Mouse (Mus musculus) cerebellum, adult 2 months (tissue): Measurements from ENCODE around the gene Ift172. TPM values are rescaled to one million over a fixed set of nuclear protein-coding genes. Genes with fewer than 3 reads are reported as not detected.

Source experiments
- DNase-seq, 2 experiments: peaks; one replicate each; pipeline ENCODE4 v3.0.0; 2021
- H3K27ac ChIP-seq: fragments of 200-500 bp; 2 replicates; pipeline ENCODE4 v1.5.1; 2012; ENCODE audit warnings: low read length, control low read depth, inconsistent platforms; ENCODE audit not compliant: insufficient read depth
- H3K27me3 ChIP-seq: fragments of 200-500 bp; 2 replicates; pipeline ENCODE4 v1.6.1; 2012; ENCODE audit warnings: inconsistent platforms, mild to moderate bottlenecking, low read length, moderate library complexity; ENCODE audit not compliant: control insufficient read depth, insufficient read depth
- H3K4me1 ChIP-seq: fragments of 200-500 bp; 2 replicates; pipeline ENCODE4 v1.6.1; 2011; ENCODE audit warnings: low read length; ENCODE audit not compliant: control insufficient read depth, insufficient read depth
- H3K4me3 ChIP-seq: fragments of 200-500 bp; replicated peaks from 2 replicates; pipeline ENCODE3; 2011; ENCODE audit warnings: mild to moderate bottlenecking, low read depth, low read length, control low read depth; ENCODE audit not compliant: insufficient read depth
- CTCF ChIP-seq: fragments of 200-500 bp; IDR thresholded peaks from 2 replicates; pipeline ENCODE4 v1.5.1; 2011; ENCODE audit warnings: low read depth, mild to moderate bottlenecking, control low read depth, low read length, moderate library complexity, borderline replicate concordance; ENCODE audit not compliant: insufficient read depth
- POLR2A ChIP-seq: fragments of 200-500 bp; IDR thresholded peaks from 2 replicates; pipeline ENCODE4 v1.6.1; 2011; ENCODE audit warnings: low read length, control low read depth, borderline replicate concordance; ENCODE audit not compliant: insufficient read depth
- WGBS: fragments of 180-500 bp; shearing (Covaris S2); methylation state at CpG from one replicate; pipeline ENCODE4 v1.1.7; 2018; 5-methylcytosine and 5-hydroxymethylcytosine counted together
- polyA plus RNA-seq: library from polyadenylated mRNA; depleted of rRNA; stranded (reverse); fragments of >200 nt; gene quantifications from 2 replicates; pipeline ENCODE4 v1.2.3, GENCODE M21; 2012

Ift172 gene
- polyA plus RNA-seq, 1 experiment: 69.3 TPM

GRCm38 (mm10) chr5:31298486-31298885, 7.6 kb upstream of the Ift172 start:
- no peak overlapping the region for H3K27ac ChIP-seq
- peaks cover 5% of the 10 kb centered on the region; the same call in 1 of the 2 replicates for H3K4me1 ChIP-seq
- H3K4me3 ChIP-seq: no peak overlapping the region
- 72% methylated on average over 2 of the region's 2 CpGs for WGBS
- TF ChIP-seq CTCF (no peak), POLR2A (no peak)
- DNase-seq: no peak
- H3K27me3 ChIP-seq: no peaks in the 10 kb centered on the region

DNA sequence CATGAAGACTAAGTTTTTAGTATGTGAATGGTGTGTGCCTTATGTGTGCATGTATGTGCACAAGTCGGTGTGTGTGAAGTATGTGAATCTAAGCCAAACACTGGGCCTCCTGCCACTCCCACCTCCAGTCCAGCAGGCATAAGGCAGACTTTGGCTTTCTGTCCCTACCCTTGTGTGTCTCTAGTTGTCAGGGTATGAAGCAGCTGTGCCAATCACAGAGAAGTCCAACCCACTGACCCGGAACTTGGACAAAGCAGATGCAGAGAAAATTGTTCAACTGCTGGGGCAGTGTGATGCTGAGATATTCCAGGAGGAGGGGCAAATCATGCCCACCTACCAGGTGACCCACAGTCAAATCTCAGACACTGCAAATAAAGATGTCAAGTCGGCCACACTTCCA, 7.1 kb upstream of the Ift172 start:
- TF ChIP-seq POLR2A (no peak), CTCF (no peak)
- H3K4me3 ChIP-seq: no peak overlapping the region
- peaks cover 5% of the 10 kb centered on the region; the same call in 1 of the 2 replicates for H3K4me1 ChIP-seq
- H3K27me3 ChIP-seq: no peaks in the 10 kb centered on the region
- 48% methylated on average over 3 of the region's 3 CpGs for WGBS
- H3K27ac ChIP-seq: no peak overlapping the region
- DNase-seq: no peak

DNA sequence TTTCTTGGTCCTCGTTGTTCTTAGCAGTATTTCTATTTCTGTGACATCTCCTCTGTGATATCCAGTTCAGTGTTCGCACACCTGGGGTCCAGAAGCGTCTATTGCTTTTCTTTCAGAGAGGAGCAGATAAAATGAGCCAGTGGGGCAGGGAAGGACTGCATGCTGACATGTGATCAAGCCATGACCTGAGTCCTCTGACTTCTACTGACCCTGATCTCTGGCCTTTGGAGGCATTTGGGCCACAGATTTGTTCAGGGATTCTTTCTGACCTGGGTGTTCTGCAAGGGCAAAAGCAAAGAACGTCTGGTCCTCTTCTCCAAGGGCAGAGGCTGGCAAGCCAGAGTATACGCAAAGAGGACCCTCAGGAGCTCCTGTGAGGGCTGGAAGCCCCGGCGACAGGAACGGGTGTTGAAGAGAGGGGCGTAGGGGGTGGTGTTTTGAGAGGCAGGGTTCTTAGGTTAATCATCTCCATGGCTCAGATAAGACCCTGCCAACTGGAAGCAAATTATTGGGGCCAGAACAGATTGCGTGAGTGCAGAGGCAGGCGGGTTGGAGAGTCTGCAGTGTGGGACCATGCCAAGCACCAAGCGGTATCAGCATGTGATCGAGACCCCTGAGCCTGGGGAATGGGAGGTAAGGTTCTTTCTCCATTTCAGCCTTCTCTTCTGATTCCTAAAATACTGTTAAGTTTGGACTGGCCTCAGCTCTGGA, 6.3 kb upstream of the Ift172 start, which contains the start of gene Gckr:
Gene Gckr, plus strand, starts transcription at position 397 of the 711 bp plus-strand sequence.
- WGBS: 70% methylated on average over 13 of the region's 13 CpGs
- DNase-seq: no peak
- TF ChIP-seq POLR2A: no peak
- TF ChIP-seq CTCF: no peak
- Histone ChIP-seq H3K4me1 (peaks cover 5% of the 10 kb centered on the region; the same call in 1 of the 2 replicates), H3K27me3 (no peaks in the 10 kb centered on the region), H3K27ac (no peak within 1 kb of the TSS), H3K4me3 (no peak within 1 kb of the TSS)

DNA sequence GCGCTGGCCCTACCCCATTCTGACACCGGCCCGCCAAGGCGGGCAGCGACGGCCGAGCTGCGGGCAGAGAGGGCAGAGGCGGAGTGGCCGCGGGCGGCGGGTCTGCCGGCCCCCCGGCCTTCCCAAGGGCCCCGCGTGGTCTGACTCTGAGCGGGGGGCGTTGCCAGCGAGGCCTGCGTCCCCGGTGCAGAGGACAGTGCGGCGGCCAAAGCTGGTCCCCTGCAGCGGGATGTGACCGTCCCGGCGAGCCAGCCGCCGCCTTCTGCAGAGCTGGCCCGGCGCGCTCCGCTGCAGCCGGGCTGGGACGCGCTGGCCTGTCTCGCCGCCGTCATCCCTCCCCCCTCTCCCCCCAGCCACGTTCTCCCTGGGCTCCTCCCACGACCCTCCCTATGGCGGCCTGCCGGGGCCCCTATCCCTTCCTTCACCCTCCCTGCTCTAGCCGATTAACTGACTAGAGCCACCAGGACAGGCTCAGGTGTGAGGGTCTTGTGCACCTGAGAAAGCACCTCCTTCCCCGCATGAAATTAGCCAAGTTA, 4.8 kb upstream of the Ift172 start, which contains the start of gene Fndc4:
Gene Fndc4, minus strand, starts transcription at position 475 of the 536 bp plus-strand sequence.
- peak within 1 kb of the TSS; percentile 99 for H3K4me3 ChIP-seq

GRCm38 (mm10) chr5:31294964-31295605, 4.2 kb upstream of the Ift172 start:
- Histone ChIP-seq H3K27me3 (no peaks in the 10 kb centered on the region), H3K27ac (peak overlapping the region; percentile 57; the same call in 1 of the 2 replicates), H3K4me1 (peaks cover 5% of the 10 kb centered on the region; the same call in 1 of the 2 replicates), H3K4me3 (peak overlapping the region; percentile 99)
- 3% methylated on average over 28 of the region's 29 CpGs for WGBS
- DNase-seq: peak; percentile 38 to 48
- TF ChIP-seq CTCF: no peak
- no peak for TF ChIP-seq POLR2A

More for the DNA sequence above, 4.8 kb upstream of the Ift172 start, which contains the start of gene Fndc4:
- peak; percentile 74 to 77 for DNase-seq
- Histone ChIP-seq H3K4me1 (peaks cover 5% of the 10 kb centered on the region; the same call in 1 of the 2 replicates), H3K27me3 (no peaks in the 10 kb centered on the region), H3K27ac (peak within 1 kb of the TSS; percentile 92)
- under 1% methylated on average over 46 of the region's 46 CpGs for WGBS
- no peak for TF ChIP-seq CTCF
- TF ChIP-seq POLR2A: peak; percentile 58; the same call in 1 of the 2 replicates

- H3K27ac ChIP-seq: peak overlapping the region; percentile 43; the same call in 1 of the 2 replicates
- WGBS: 1% methylated on average over 9 of the region's 9 CpGs
- H3K4me1 ChIP-seq: peaks cover 5% of the 10 kb centered on the region; the same call in 1 of the 2 replicates
- DNase-seq: no peak
- peak overlapping the region; percentile 79 for H3K4me3 ChIP-seq
- TF ChIP-seq POLR2A (no peak), CTCF (no peak)
- H3K27me3 ChIP-seq: no peaks in the 10 kb centered on the region
Measured at GRCm38 (mm10) chr5:31291361-31291688, 409 bp upstream of the Ift172 start.

- no peak overlapping the region for H3K4me3 ChIP-seq
- peaks cover 3% of the 10 kb centered on the region; the same call in 1 of the 2 replicates for H3K4me1 ChIP-seq
- 84% methylated on average over 3 of the region's 3 CpGs for WGBS
- DNase-seq: no peak
- H3K27ac ChIP-seq: no peak overlapping the region
- H3K27me3 ChIP-seq: no peaks in the 10 kb centered on the region
- TF ChIP-seq CTCF (no peak), POLR2A (no peak)
Measured at GRCm38 (mm10) chr5:31289626-31290230, 1.2 kb downstream of the Ift172 start.
